Mouse (Mus musculus): ENCODE data around the gene Ppp1r27.

GRCm38 (mm10) chr11:120501018-120501417 lies 49.9 kb downstream of the Ppp1r27 start:
- no peak for TF ChIP-seq CTCF (IDR thresholded peaks at IDR 0.05; ENCODE audit: extremely low read depth, insufficient read depth, insufficient read length, insufficient replicate concordance)
- TF ChIP-seq POLR2A (IDR thresholded peaks at IDR 0.05; ENCODE audit: low read depth, low read length) = no peak
